Mouse (Mus musculus) intestine, postnatal 0 days (tissue): Measurements from ENCODE around the gene Vnn3. TPM values are rescaled to one million over a fixed set of nuclear protein-coding genes. Genes with fewer than 3 reads are reported as not detected.
A peak's percentile ranks its signal among the peaks of the same experiment; 100 is the strongest.

Experiments
- ATAC-seq: fragments of 200-750 bp; cut with Nextera tagmentation; 2 replicates; pipeline ENCODE4 v1.8.0; 2017; ENCODE audit warnings: mild to moderate bottlenecking, moderate TSS enrichment, moderate library complexity
- H3K27ac ChIP-seq: fragments of 300-500 bp; sonication (generic); 2 replicates; pipeline ENCODE4 v1.5.1; 2014; ENCODE audit warnings: mild to moderate bottlenecking, low read depth, low read length, moderate library complexity
- H3K27me3 ChIP-seq: fragments of 300-500 bp; sonication (generic); replicated peaks from 2 replicates; pipeline ENCODE4 v1.6.1; 2014; ENCODE audit warnings: low read length, mixed read lengths; ENCODE audit not compliant: control insufficient read depth, insufficient read depth
- H3K36me3 ChIP-seq: fragments of 300-500 bp; sonication (generic); 2 replicates; pipeline ENCODE4 v1.6.1; 2014; ENCODE audit warnings: mild to moderate bottlenecking, moderate library complexity; ENCODE audit not compliant: control insufficient read depth, insufficient read depth
- H3K4me1 ChIP-seq: fragments of 300-500 bp; sonication (generic); replicated peaks from 2 replicates; pipeline ENCODE4 v1.6.1; 2014; ENCODE audit warnings: antibody characterized with exemption, low read length, mixed read lengths; ENCODE audit not compliant: control insufficient read depth, insufficient read depth
- H3K4me2 ChIP-seq: fragments of 300-500 bp; sonication (generic); replicated peaks from 2 replicates; pipeline ENCODE4 v1.6.1; 2014; ENCODE audit warnings: low read depth, mild to moderate bottlenecking, moderate library complexity
- H3K4me3 ChIP-seq: fragments of 300-500 bp; sonication (generic); 2 replicates; pipeline ENCODE4 v1.5.1; 2014; ENCODE audit warnings: low read depth, low read length
- H3K9ac ChIP-seq: fragments of 300-500 bp; sonication (generic); 2 replicates; pipeline ENCODE4 v1.6.1; 2014; ENCODE audit warnings: mild to moderate bottlenecking, low read depth, low read length
- H3K9me3 ChIP-seq: fragments of 300-500 bp; sonication (generic); 2 replicates; pipeline ENCODE4 v1.6.1; 2016; ENCODE audit warnings: mixed run types; ENCODE audit not compliant: control insufficient read depth
- CTCF ChIP-seq: sonication (generic); IDR thresholded peaks from 2 replicates; pipeline ENCODE4 v1.5.1; 2016; ENCODE audit warnings: low read depth, mild to moderate bottlenecking, control low read depth, antibody characterized with exemption, moderate library complexity
- WGBS: fragments of 180-500 bp; shearing (Covaris S2); extraction: QIAGEN DNeasy Blood & Tissue Kit; methylation state at CpG from one replicate; pipeline ENCODE4 v1.1.7; 2014; 5-methylcytosine and 5-hydroxymethylcytosine counted together
- polyA plus RNA-seq: library from polyadenylated mRNA; unstranded; fragments of >200 nt; fragmentation: Nextera tagmentation; extraction: Ambion mirVana; gene quantifications from 2 replicates; pipeline ENCODE4 v1.2.1, GENCODE M21; 2015

Vnn3 gene
- polyA plus RNA-seq, 1 experiment from 2014 or later, result 0.10 TPM

DNA sequence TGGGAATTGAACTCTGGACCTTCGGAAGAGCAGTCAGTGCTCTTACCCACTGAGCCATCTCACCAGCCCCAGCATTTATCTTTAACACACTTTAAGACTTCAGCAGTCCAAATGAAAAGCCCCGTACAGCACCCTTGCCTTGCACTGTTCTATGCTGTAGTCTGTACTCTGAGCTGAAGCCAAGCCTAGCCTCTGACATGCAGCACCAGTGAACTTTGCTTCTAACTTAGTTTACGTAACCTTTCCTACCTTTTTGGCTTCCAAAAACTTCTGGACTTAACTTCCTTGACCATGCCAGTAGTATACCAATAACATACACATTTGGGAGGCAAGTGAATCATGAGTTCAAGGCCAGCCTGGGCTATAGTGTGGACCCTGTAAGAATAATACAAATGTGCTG lies 12.4 kb upstream of the Vnn3 start:
- Histone ChIP-seq H3K4me3 (no peak overlapping the region), H3K4me1 (no peaks in the 10 kb centered on the region), H3K27me3 (no peaks in the 10 kb centered on the region), H3K36me3 (no peaks in the 10 kb centered on the region), H3K9me3 (no peaks in the 10 kb centered on the region), H3K9ac (no peak overlapping the region), H3K27ac (no peak overlapping the region), H3K4me2 (no peak overlapping the region)
- no peak for ATAC-seq
- no peak for TF ChIP-seq CTCF
- WGBS, result 78% methylated on average over 3 of the region's 3 CpGs

- Histone ChIP-seq H3K4me2 (no peak overlapping the region), H3K4me1 (no peaks in the 10 kb centered on the region), H3K27me3 (no peaks in the 10 kb centered on the region), H3K9me3 (no peaks in the 10 kb centered on the region), H3K36me3 (no peaks in the 10 kb centered on the region), H3K4me3 (no peak overlapping the region), H3K27ac (no peak overlapping the region), H3K9ac (no peak overlapping the region)
- ATAC-seq, result peak; percentile 31; the same call in 1 of the 2 replicates
- 21% methylated on average over 9 of the region's 9 CpGs for WGBS
- TF ChIP-seq CTCF, result peak; percentile 54
These were observed 11.9 kb upstream of the Vnn3 start for GRCm38 (mm10) chr10:23839368-23839767.

DNA sequence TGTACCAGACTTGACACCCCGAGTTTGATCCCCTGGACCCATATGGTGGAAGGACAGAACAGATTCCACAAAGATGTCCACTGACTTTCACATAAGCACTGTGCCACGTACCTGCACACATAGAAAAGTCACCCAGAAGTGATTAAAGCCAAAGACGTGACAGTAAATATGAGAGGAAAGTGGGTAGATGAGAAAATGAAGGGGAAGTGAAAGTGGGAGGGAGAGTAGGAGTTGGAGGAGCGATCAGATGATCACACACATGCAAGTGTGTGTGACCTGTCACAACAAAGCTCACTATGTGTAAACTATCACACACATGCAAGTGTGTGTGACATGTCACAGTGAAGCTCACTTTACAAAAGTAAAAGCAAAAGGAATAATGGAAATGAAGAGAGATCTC lies 10.8 kb upstream of the Vnn3 start:
- no peaks in the 10 kb centered on the region for H3K4me1 ChIP-seq
- H3K36me3 ChIP-seq, result no peaks in the 10 kb centered on the region
- no peak overlapping the region for H3K27ac ChIP-seq
- WGBS, result 73% methylated on average over 4 of the region's 4 CpGs
- H3K4me3 ChIP-seq, result no peak overlapping the region
- H3K9ac ChIP-seq, result no peak overlapping the region
- no peaks in the 10 kb centered on the region for H3K27me3 ChIP-seq
- H3K9me3 ChIP-seq, result no peaks in the 10 kb centered on the region
- no peak for ATAC-seq
- H3K4me2 ChIP-seq, result no peak overlapping the region
- TF ChIP-seq CTCF, result no peak

DNA sequence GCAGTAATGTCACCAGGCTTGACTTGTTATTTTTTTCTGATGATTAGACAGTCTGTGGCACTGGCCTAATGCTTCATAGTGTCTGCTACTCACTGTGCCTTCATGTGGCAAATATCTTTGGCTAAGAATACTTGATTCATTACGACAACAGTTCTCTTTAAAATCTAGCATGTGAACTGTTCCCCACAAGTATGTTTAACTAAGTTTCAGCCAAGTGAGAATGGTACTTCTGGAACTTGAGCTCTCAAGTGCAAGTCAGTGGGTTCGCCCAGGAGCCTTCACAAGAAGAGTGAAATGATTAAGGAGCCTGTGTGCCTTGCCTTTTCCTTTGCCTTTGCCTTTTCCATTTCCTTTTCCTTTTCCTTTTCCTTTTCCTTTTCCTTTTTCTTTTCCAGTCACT lies 834 bp downstream of the Vnn3 start:
- H3K27me3 ChIP-seq, result no peaks in the 10 kb centered on the region
- no peak for TF ChIP-seq CTCF
- no peak overlapping the region for H3K27ac ChIP-seq
- H3K4me1 ChIP-seq, result no peaks in the 10 kb centered on the region
- no peak overlapping the region for H3K4me3 ChIP-seq
- WGBS, result 87% methylated on average over 2 of the region's 2 CpGs
- H3K4me2 ChIP-seq, result no peak overlapping the region
- ATAC-seq, result no peak
- no peaks in the 10 kb centered on the region for H3K36me3 ChIP-seq
- no peak overlapping the region for H3K9ac ChIP-seq
- no peaks in the 10 kb centered on the region for H3K9me3 ChIP-seq

GRCm38 (mm10) chr10:23864362-23865312 lies 13.4 kb downstream of the Vnn3 start:
- Histone ChIP-seq H3K9me3 (no peaks in the 10 kb centered on the region), H3K9ac (no peak overlapping the region), H3K36me3 (no peaks in the 10 kb centered on the region), H3K4me1 (no peaks in the 10 kb centered on the region), H3K27ac (no peak overlapping the region), H3K27me3 (no peaks in the 10 kb centered on the region), H3K4me3 (no peak overlapping the region), H3K4me2 (no peak overlapping the region)
- 49% methylated on average over 9 of the region's 9 CpGs for WGBS
- peak; percentile 90 for ATAC-seq
- no peak for TF ChIP-seq CTCF

GRCm38 (mm10) chr10:23880695-23881094 lies 29.4 kb downstream of the Vnn3 start:
- TF ChIP-seq CTCF, result peak; percentile 56
- H3K4me2 ChIP-seq, result no peak overlapping the region
- 87% methylated on average over 6 of the region's 6 CpGs for WGBS

More at GRCm38 (mm10) chr10:23880695-23881094, 29.4 kb downstream of the Vnn3 start:
- Histone ChIP-seq H3K36me3 (no peaks in the 10 kb centered on the region), H3K27me3 (no peaks in the 10 kb centered on the region), H3K9ac (no peak overlapping the region), H3K4me1 (no peaks in the 10 kb centered on the region), H3K4me3 (no peak overlapping the region), H3K9me3 (no peaks in the 10 kb centered on the region), H3K27ac (no peak overlapping the region)
- ATAC-seq, result no peak
